Mouse (Mus musculus) gastrocnemius, adult 2 months (tissue): Measurements from ENCODE around the gene Pwwp2b. TPM values are rescaled to one million over a fixed set of nuclear protein-coding genes. Genes with fewer than 3 reads are reported as not detected.
A peak's percentile ranks its signal among the peaks of the same experiment; 100 is the strongest.

Source experiments
- DNase-seq: peaks from one replicate; pipeline ENCODE4 v3.0.0; 2022
- H3K27ac ChIP-seq: fragments of 200-600 bp; 2 replicates; pipeline ENCODE4 v1.8.1; 2022; ENCODE audit warnings: mild to moderate bottlenecking
- H3K4me3 ChIP-seq: fragments of 200-600 bp; 2 replicates; pipeline ENCODE4 v1.8.1; 2022; ENCODE audit warnings: mild to moderate bottlenecking, moderate library complexity
- CTCF ChIP-seq: fragments of 200-600 bp; IDR thresholded peaks from 2 replicates; pipeline ENCODE4 v1.8.1; 2022; ENCODE audit warnings: antibody characterized with exemption, mild to moderate bottlenecking, moderate library complexity
- intact Hi-C: fragments of 180-260 bp; cut with DNase I; formaldehyde crosslinking; loops from one replicate; pipeline ENCODE4 v1.15.1; 2025
- total RNA-seq, 2 experiments: library from RNA; stranded (reverse); gene quantifications; 2 replicates each; pipeline ENCODE4 v1.2.3; 2021

Pwwp2b gene
- total RNA-seq, 2 experiments from 2014 or later = 3.0 to 7.4 TPM

GRCm38 (mm10) chr7:139215516-139215915, 32.8 kb upstream of the Pwwp2b start:
- DNase-seq = no peak
- no peak overlapping the region for H3K4me3 ChIP-seq
- H3K27ac ChIP-seq = no peak overlapping the region
- intact Hi-C loops = loop anchor here (10.0 kb wide), 1 partner anchor 349 kb away; no protein-coding TSS in a partner anchor
- no peak for TF ChIP-seq CTCF

GRCm38 (mm10) chr7:139215946-139216345, 32.3 kb upstream of the Pwwp2b start:
- Histone ChIP-seq H3K4me3 (no peak overlapping the region), H3K27ac (no peak overlapping the region)
- no peak for TF ChIP-seq CTCF
- DNase-seq = no peak
- intact Hi-C loops = loop anchor here (10.0 kb wide), 1 partner anchor 349 kb away; no protein-coding TSS in a partner anchor

GRCm38 (mm10) chr7:139216464-139216863, 31.8 kb upstream of the Pwwp2b start:
- no peak for DNase-seq
- intact Hi-C loops = loop anchor here (10.0 kb wide), 1 partner anchor 348 kb away; no protein-coding TSS in a partner anchor
- Histone ChIP-seq H3K4me3 (no peak overlapping the region), H3K27ac (no peak overlapping the region)
- TF ChIP-seq CTCF = no peak

- no peak for TF ChIP-seq CTCF
- H3K27ac ChIP-seq = no peak overlapping the region
- no peak for DNase-seq
- intact Hi-C loops = loop anchor here (10.0 kb wide), 1 partner anchor 348 kb away; no protein-coding TSS in a partner anchor
- H3K4me3 ChIP-seq = no peak overlapping the region
Measured at GRCm38 (mm10) chr7:139217046-139217445, 31.2 kb upstream of the Pwwp2b start.

- peak; percentile 51 for DNase-seq
- no peak overlapping the region for H3K4me3 ChIP-seq
- intact Hi-C loops = loop anchor here (10.0 kb wide), 1 partner anchor 346 kb away; no protein-coding TSS in a partner anchor
- no peak for TF ChIP-seq CTCF
- peak overlapping the region; percentile 46; the same call in 1 of the 2 replicates for H3K27ac ChIP-seq
Measured at GRCm38 (mm10) chr7:139218641-139219415, 29.5 kb upstream of the Pwwp2b start.

GRCm38 (mm10) chr7:139219486-139219885, 28.8 kb upstream of the Pwwp2b start:
- no peak for DNase-seq
- peak overlapping the region; percentile 46; the same call in 1 of the 2 replicates for H3K27ac ChIP-seq
- intact Hi-C loops = loop anchor here (10.0 kb wide), 1 partner anchor 345 kb away; no protein-coding TSS in a partner anchor
- H3K4me3 ChIP-seq = no peak overlapping the region
- TF ChIP-seq CTCF = no peak

GRCm38 (mm10) chr7:139220303-139220702, 28.0 kb upstream of the Pwwp2b start:
- no peak for TF ChIP-seq CTCF
- H3K27ac ChIP-seq = peak overlapping the region; percentile 59; the same call in 1 of the 2 replicates
- DNase-seq = peak; percentile 60
- intact Hi-C loops = no loop called here
- H3K4me3 ChIP-seq = no peak overlapping the region

- intact Hi-C loops = no loop called here
- Histone ChIP-seq H3K4me3 (no peak overlapping the region), H3K27ac (peak overlapping the region; percentile 59; the same call in 1 of the 2 replicates)
- DNase-seq = no peak
- TF ChIP-seq CTCF = no peak
Measured at GRCm38 (mm10) chr7:139221072-139221471, 27.2 kb upstream of the Pwwp2b start.

GRCm38 (mm10) chr7:139221856-139222255, 26.4 kb upstream of the Pwwp2b start:
- Histone ChIP-seq H3K27ac (no peak overlapping the region), H3K4me3 (no peak overlapping the region)
- no peak for TF ChIP-seq CTCF
- no peak for DNase-seq
- intact Hi-C loops = no loop called here

- intact Hi-C loops = no loop called here
- Histone ChIP-seq H3K4me3 (no peak overlapping the region), H3K27ac (no peak overlapping the region)
- DNase-seq = no peak
- TF ChIP-seq CTCF = no peak
Measured at GRCm38 (mm10) chr7:139222341-139222740, 25.9 kb upstream of the Pwwp2b start.

GRCm38 (mm10) chr7:139224070-139224469, 24.2 kb upstream of the Pwwp2b start:
- TF ChIP-seq CTCF = no peak
- DNase-seq = no peak
- intact Hi-C loops = no loop called here
- H3K27ac ChIP-seq = no peak overlapping the region
- no peak overlapping the region for H3K4me3 ChIP-seq

- no peak overlapping the region for H3K27ac ChIP-seq
- no peak for DNase-seq
- H3K4me3 ChIP-seq = no peak overlapping the region
- no peak for TF ChIP-seq CTCF
- intact Hi-C loops = no loop called here
Measured at GRCm38 (mm10) chr7:139224725-139225124, 23.6 kb upstream of the Pwwp2b start.

GRCm38 (mm10) chr7:139226416-139226815, 21.9 kb upstream of the Pwwp2b start:
- H3K27ac ChIP-seq = no peak overlapping the region
- no peak for DNase-seq
- intact Hi-C loops = no loop called here
- TF ChIP-seq CTCF = no peak
- H3K4me3 ChIP-seq = no peak overlapping the region
